Mouse (Mus musculus) liver, adult 2 months (tissue): ENCODE results near the gene Armc12.

ENCODE experiments used
- CTCF ChIP-seq: fragments of 200-500 bp; IDR thresholded peaks from 2 replicates; pipeline ENCODE4 v1.5.1; 2011; ENCODE audit warnings: low read depth, low read length, control low read depth
- POLR2A ChIP-seq: fragments of 200-500 bp; IDR thresholded peaks from 2 replicates; pipeline ENCODE4 v1.6.1; 2011; ENCODE audit warnings: low read length, control low read depth; ENCODE audit not compliant: insufficient read depth; ENCODE audit errors: extremely low read depth

DNA sequence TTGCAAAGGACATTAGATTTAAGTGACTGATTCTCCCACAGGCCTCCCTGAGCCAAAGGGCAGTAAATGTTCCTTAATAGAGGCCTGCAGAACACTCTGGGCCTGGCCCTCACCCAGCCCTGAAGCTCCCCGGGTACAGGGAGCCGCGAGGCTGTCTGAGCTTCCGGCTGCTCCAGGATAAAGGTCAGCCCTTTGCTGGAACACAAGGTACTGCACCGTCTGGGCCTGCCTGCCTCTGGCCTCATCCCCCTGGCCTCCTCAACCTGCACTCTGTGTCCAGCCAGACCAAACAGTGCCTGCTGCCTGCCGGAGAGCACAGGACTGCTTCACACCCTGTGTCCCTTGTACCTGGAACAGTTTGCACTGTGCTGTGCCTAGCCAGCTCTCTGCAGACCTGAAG is 17.9 kb upstream of the Armc12 start:
- TF ChIP-seq CTCF (peak; percentile 42), POLR2A (0 out of 2 replicates have a peak, but pooled peaks have one; percentile 29)
